Mouse (Mus musculus): ENCODE results near the gene Tgm1.

The Tgm1 gene

GRCm38 (mm10) chr14:55713729-55714122 lies at the start of gene Tgm1:
Gene Tgm1 (minus strand): TSS chr14:55713926.
- DNase-seq (ENCODE audit: low read depth, low spot score) = no peak

- DNase-seq (ENCODE audit: low read depth, low spot score) = no peak
Measured at GRCm38 (mm10) chr14:55763166-55763565, 49.4 kb upstream of the Tgm1 start.

- no peak for DNase-seq (ENCODE audit: low read depth, low spot score)
Measured at GRCm38 (mm10) chr14:55762001-55762821, 48.5 kb upstream of the Tgm1 start.

- DNase-seq (ENCODE audit: low read depth, low spot score) = no peak
Measured at GRCm38 (mm10) chr14:55761163-55761562, 47.4 kb upstream of the Tgm1 start, which contains the start of gene Ltb4r2. Gene Ltb4r2 (plus strand): TSS chr14:55761428.

- DNase-seq (ENCODE audit: low read depth, low spot score) = peak; percentile 40
Measured at GRCm38 (mm10) chr14:55760156-55760555, 46.4 kb upstream of the Tgm1 start.

- no peak for DNase-seq (ENCODE audit: low read depth, low spot score)
Measured at GRCm38 (mm10) chr14:55758363-55758784, 44.6 kb upstream of the Tgm1 start, which contains the start of gene Cideb. Gene Cideb (minus strand): TSS chr14:55758458.

GRCm38 (mm10) chr14:55757566-55757965 lies 43.8 kb upstream of the Tgm1 start:
- DNase-seq (ENCODE audit: low read depth, low spot score) = no peak

GRCm38 (mm10) chr14:55747051-55747847 lies 33.5 kb upstream of the Tgm1 start:
- no peak for DNase-seq (ENCODE audit: low read depth, low spot score)

GRCm38 (mm10) chr14:55745861-55746237 lies 32.1 kb upstream of the Tgm1 start:
- DNase-seq (ENCODE audit: low read depth, low spot score) = no peak

GRCm38 (mm10) chr14:55745180-55745860 lies 31.6 kb upstream of the Tgm1 start, which contains the start of the genes Dhrs1 and Nop9:
Gene Dhrs1 (minus strand): TSS chr14:55745690.
Gene Nop9 (plus strand): TSS chr14:55745693.
- peak; percentile 71 for DNase-seq (ENCODE audit: low read depth, low spot score)

GRCm38 (mm10) chr14:55743711-55744110 lies 30.0 kb upstream of the Tgm1 start:
- peak; percentile 55 for DNase-seq (ENCODE audit: low read depth, low spot score)

GRCm38 (mm10) chr14:55737086-55737687 lies 23.5 kb upstream of the Tgm1 start:
- DNase-seq (ENCODE audit: low read depth, low spot score) = no peak

- DNase-seq (ENCODE audit: low read depth, low spot score) = no peak
Measured at GRCm38 (mm10) chr14:55735758-55736157, 22.0 kb upstream of the Tgm1 start.

GRCm38 (mm10) chr14:55735334-55735733 lies 21.6 kb upstream of the Tgm1 start:
- no peak for DNase-seq (ENCODE audit: low read depth, low spot score)

- DNase-seq (ENCODE audit: low read depth, low spot score) = no peak
Measured at GRCm38 (mm10) chr14:55734869-55735268, 21.1 kb upstream of the Tgm1 start.

- DNase-seq (ENCODE audit: low read depth, low spot score) = no peak
Measured at GRCm38 (mm10) chr14:55733889-55734288, 20.2 kb upstream of the Tgm1 start.

GRCm38 (mm10) chr14:55730531-55731032 lies 16.9 kb upstream of the Tgm1 start:
- no peak for DNase-seq (ENCODE audit: low read depth, low spot score)

- no peak for DNase-seq (ENCODE audit: low read depth, low spot score)
Measured at GRCm38 (mm10) chr14:55730116-55730515, 16.4 kb upstream of the Tgm1 start.

GRCm38 (mm10) chr14:55727889-55728685 lies 14.4 kb upstream of the Tgm1 start:
- DNase-seq (ENCODE audit: low read depth, low spot score) = no peak

GRCm38 (mm10) chr14:55726261-55726660 lies 12.5 kb upstream of the Tgm1 start:
- no peak for DNase-seq (ENCODE audit: low read depth, low spot score)
